Mouse (Mus musculus) embryonic facial prominence, embryonic 11.5 days (tissue): ENCODE measurements around the gene Mecom. TPM values are rescaled to one million over a fixed set of nuclear protein-coding genes. Genes with fewer than 3 reads are reported as not detected.

ENCODE experiments used
- ATAC-seq: fragments of 200-750 bp; cut with Nextera tagmentation; replicated peaks from 2 replicates; pipeline ENCODE4 v1.8.0; 2017; ENCODE audit warnings: low read depth; ENCODE audit not compliant: insufficient number of reproducible peaks, low FRiP score, low TSS enrichment
- DNase-seq: peaks from one replicate; pipeline ENCODE4 v3.0.0-alpha.2; 2015; ENCODE audit warnings: low spot score
- H3K27ac ChIP-seq: fragments of 300-500 bp; sonication (generic); replicated peaks from 2 replicates; pipeline ENCODE4 v1.5.1; 2014; ENCODE audit warnings: mild to moderate bottlenecking, low read depth, low read length, control low read depth
- H3K27me3 ChIP-seq: fragments of 300-500 bp; sonication (generic); 2 replicates; pipeline ENCODE4 v1.6.1; 2014; ENCODE audit warnings: mild to moderate bottlenecking, low read length, moderate library complexity, mixed read lengths; ENCODE audit not compliant: control insufficient read depth, insufficient read depth
- H3K36me3 ChIP-seq: fragments of 300-500 bp; sonication (generic); replicated peaks from 2 replicates; pipeline ENCODE4 v1.6.1; 2014; ENCODE audit warnings: low read depth, mild to moderate bottlenecking, low read length, moderate library complexity, mixed read lengths; ENCODE audit not compliant: control insufficient read depth, insufficient read depth
- H3K4me1 ChIP-seq: fragments of 300-500 bp; sonication (generic); 2 replicates; pipeline ENCODE4 v1.6.1; 2014; ENCODE audit warnings: low read length, mixed read lengths; ENCODE audit not compliant: control insufficient read depth, insufficient read depth
- H3K4me2 ChIP-seq: fragments of 300-500 bp; sonication (generic); 2 replicates; pipeline ENCODE4 v1.6.1; 2014; ENCODE audit warnings: low read depth, mild to moderate bottlenecking, control low read depth, low read length, moderate library complexity
- H3K4me3 ChIP-seq: fragments of 300-500 bp; sonication (generic); 2 replicates; pipeline ENCODE4 v1.5.1; 2014; ENCODE audit warnings: low read depth, low read length, control low read depth
- H3K9ac ChIP-seq: fragments of 300-500 bp; sonication (generic); replicated peaks from 2 replicates; pipeline ENCODE4 v1.6.1; 2014; ENCODE audit warnings: mild to moderate bottlenecking, control low read depth, low read length
- H3K9me3 ChIP-seq: fragments of 300-500 bp; sonication (generic); replicated peaks from 2 replicates; pipeline ENCODE4 v1.6.1; 2016; ENCODE audit warnings: mild to moderate bottlenecking, low read length, inconsistent platforms, mixed read lengths; ENCODE audit not compliant: control insufficient read depth
- WGBS: fragments of 180-500 bp; shearing (Covaris S2); extraction: QIAGEN DNeasy Blood & Tissue Kit; methylation state at CpG from one replicate; pipeline ENCODE4 v1.1.7; 2014; 5-methylcytosine and 5-hydroxymethylcytosine counted together
- polyA plus RNA-seq: library from polyadenylated mRNA; unstranded; fragments of >200 nt; fragmentation: Nextera tagmentation; extraction: Ambion mirVana; gene quantifications from 2 replicates; pipeline ENCODE4 v1.2.1, GENCODE M21; 2014

Mecom gene
- polyA plus RNA-seq, 1 experiment from 2014 or later = 48.4 TPM

- H3K4me1 ChIP-seq = no peaks in the 10 kb centered on the region
- no peaks in the 10 kb centered on the region for H3K9me3 ChIP-seq
- no peaks in the 10 kb centered on the region for H3K36me3 ChIP-seq
- DNase-seq = no peak
- WGBS = 88% methylated on average over 6 of the region's 6 CpGs
- H3K27ac ChIP-seq = no peak overlapping the region
- ATAC-seq = no peak
- no peaks in the 10 kb centered on the region for H3K27me3 ChIP-seq
- H3K4me3 ChIP-seq = no peak overlapping the region
- no peak overlapping the region for H3K4me2 ChIP-seq
- no peak overlapping the region for H3K9ac ChIP-seq
Measured at GRCm38 (mm10) chr3:30445970-30446442, 101.8 kb downstream of the Mecom start.

- no peak overlapping the region for H3K27ac ChIP-seq
- H3K4me2 ChIP-seq = no peak overlapping the region
- no peaks in the 10 kb centered on the region for H3K27me3 ChIP-seq
- no peaks in the 10 kb centered on the region for H3K9me3 ChIP-seq
- ATAC-seq = no peak
- WGBS = 90% methylated on average over 4 of the region's 4 CpGs
- H3K36me3 ChIP-seq = no peaks in the 10 kb centered on the region
- H3K4me1 ChIP-seq = no peaks in the 10 kb centered on the region
- H3K9ac ChIP-seq = no peak overlapping the region
- H3K4me3 ChIP-seq = no peak overlapping the region
- DNase-seq = no peak
Measured at GRCm38 (mm10) chr3:30445247-30445969, 102.4 kb downstream of the Mecom start.

GRCm38 (mm10) chr3:30441646-30442045 lies 106.2 kb downstream of the Mecom start:
- H3K27ac ChIP-seq = no peak overlapping the region
- DNase-seq (no peak), ATAC-seq (no peak)

GRCm38 (mm10) chr3:30438007-30438406 lies 109.8 kb downstream of the Mecom start:
- Histone ChIP-seq H3K4me2 (no peak overlapping the region), H3K4me3 (no peak overlapping the region), H3K36me3 (no peaks in the 10 kb centered on the region), H3K27me3 (no peaks in the 10 kb centered on the region), H3K4me1 (no peaks in the 10 kb centered on the region), H3K9ac (no peak overlapping the region), H3K27ac (no peak overlapping the region), H3K9me3 (no peaks in the 10 kb centered on the region)
- DNase-seq (no peak), ATAC-seq (no peak)
- WGBS = 38% methylated on average over 7 of the region's 7 CpGs

More at GRCm38 (mm10) chr3:30441646-30442045, 106.2 kb downstream of the Mecom start:
- no peaks in the 10 kb centered on the region for H3K36me3 ChIP-seq
- H3K4me2 ChIP-seq = no peak overlapping the region
- no peaks in the 10 kb centered on the region for H3K27me3 ChIP-seq
- no peak overlapping the region for H3K9ac ChIP-seq
- H3K4me3 ChIP-seq = no peak overlapping the region
- no peaks in the 10 kb centered on the region for H3K4me1 ChIP-seq
- H3K9me3 ChIP-seq = no peaks in the 10 kb centered on the region

GRCm38 (mm10) chr3:30436561-30436960 lies 111.2 kb downstream of the Mecom start:
- DNase-seq (no peak), ATAC-seq (no peak)
- Histone ChIP-seq H3K4me3 (no peak overlapping the region), H3K4me1 (no peaks in the 10 kb centered on the region), H3K9ac (no peak overlapping the region), H3K27ac (no peak overlapping the region), H3K36me3 (no peaks in the 10 kb centered on the region), H3K27me3 (no peaks in the 10 kb centered on the region), H3K9me3 (no peaks in the 10 kb centered on the region), H3K4me2 (no peak overlapping the region)
- WGBS = 62% methylated on average over 6 of the region's 6 CpGs

GRCm38 (mm10) chr3:30436131-30436530 lies 111.7 kb downstream of the Mecom start:
- Histone ChIP-seq H3K9me3 (no peaks in the 10 kb centered on the region), H3K27ac (no peak overlapping the region), H3K27me3 (no peaks in the 10 kb centered on the region), H3K4me2 (no peak overlapping the region), H3K4me3 (no peak overlapping the region), H3K36me3 (no peaks in the 10 kb centered on the region), H3K9ac (no peak overlapping the region), H3K4me1 (no peaks in the 10 kb centered on the region)
- ATAC-seq (no peak), DNase-seq (no peak)
- WGBS = 29% methylated on average over 9 of the region's 9 CpGs

- Histone ChIP-seq H3K4me2 (no peak overlapping the region), H3K27me3 (no peaks in the 10 kb centered on the region), H3K9me3 (no peaks in the 10 kb centered on the region), H3K27ac (no peak overlapping the region), H3K36me3 (no peaks in the 10 kb centered on the region), H3K4me3 (no peak overlapping the region), H3K4me1 (no peaks in the 10 kb centered on the region), H3K9ac (no peak overlapping the region)
- WGBS = 85% methylated on average over 5 of the region's 5 CpGs
- DNase-seq (no peak), ATAC-seq (no peak)
Measured at GRCm38 (mm10) chr3:30428877-30429276, 118.9 kb downstream of the Mecom start.

GRCm38 (mm10) chr3:30424036-30424435 lies 123.8 kb downstream of the Mecom start:
- Histone ChIP-seq H3K4me1 (no peaks in the 10 kb centered on the region; the same call in 1 of the 2 replicates), H3K4me3 (no peak overlapping the region), H3K9ac (no peak overlapping the region), H3K27me3 (no peaks in the 10 kb centered on the region), H3K27ac (no peak overlapping the region), H3K4me2 (no peak overlapping the region), H3K9me3 (no peaks in the 10 kb centered on the region), H3K36me3 (no peaks in the 10 kb centered on the region)
- ATAC-seq (no peak), DNase-seq (no peak)
- WGBS = 85% methylated on average over 5 of the region's 5 CpGs
